Mouse (Mus musculus) midbrain, postnatal 0 days (tissue): ENCODE measurements at regions not wholly inside any gene's neighbourhood (a gene's known extent, or its start where the extent isn't known, plus 50 kb on each side); places are given as distances from the start of the nearest gene placed in this dataset.

ENCODE experiments used
- ATAC-seq: fragments of 200-750 bp; cut with Nextera tagmentation; 2 replicates; pipeline ENCODE4 v1.8.0; 2017; ENCODE audit warnings: moderate number of reproducible peaks, mild to moderate bottlenecking, moderate TSS enrichment, moderate library complexity; ENCODE audit not compliant: low FRiP score
- DNase-seq: peaks from one replicate; pipeline ENCODE4 v3.0.0-alpha.2; 2015; ENCODE audit warnings: low spot score
- H3K27ac ChIP-seq: fragments of 300-500 bp; sonication (generic); 2 replicates; pipeline ENCODE4 v1.5.1; 2014; ENCODE audit warnings: low read depth, mild to moderate bottlenecking, low read length, mixed read lengths
- H3K27me3 ChIP-seq: fragments of 300-500 bp; sonication (generic); 2 replicates; pipeline ENCODE4 v1.6.1; 2014; ENCODE audit warnings: low read length, control low read depth, mixed read lengths; ENCODE audit not compliant: insufficient read depth
- H3K36me3 ChIP-seq: fragments of 300-500 bp; sonication (generic); 2 replicates; pipeline ENCODE4 v1.6.1; 2014; ENCODE audit warnings: low read length, control low read depth, mixed read lengths; ENCODE audit not compliant: insufficient read depth
- H3K4me1 ChIP-seq: fragments of 300-500 bp; sonication (generic); 2 replicates; pipeline ENCODE4 v1.6.1; 2014; ENCODE audit warnings: mild to moderate bottlenecking, control low read depth, antibody characterized with exemption, low read length, mixed read lengths; ENCODE audit not compliant: insufficient read depth
- H3K4me2 ChIP-seq: fragments of 300-500 bp; sonication (generic); 2 replicates; pipeline ENCODE4 v1.6.1; 2014; ENCODE audit warnings: low read depth, mild to moderate bottlenecking, low read length, mixed read lengths; ENCODE audit not compliant: poor library complexity, severe bottlenecking
- H3K4me3 ChIP-seq: fragments of 300-500 bp; sonication (generic); 2 replicates; pipeline ENCODE4 v1.5.1; 2014; ENCODE audit warnings: low read depth, mild to moderate bottlenecking, low read length, moderate library complexity
- H3K9ac ChIP-seq: fragments of 300-500 bp; sonication (generic); replicated peaks from 2 replicates; pipeline ENCODE4 v1.6.1; 2014; ENCODE audit warnings: mild to moderate bottlenecking, low read length, moderate library complexity, mixed read lengths; ENCODE audit not compliant: poor library complexity, severe bottlenecking
- H3K9me3 ChIP-seq: fragments of 300-500 bp; sonication (generic); 2 replicates; pipeline ENCODE4 v1.6.1; 2016; ENCODE audit warnings: low read length, control low read depth
- CTCF ChIP-seq: IDR thresholded peaks from 2 replicates; pipeline ENCODE4 v1.5.1; 2016; ENCODE audit warnings: antibody characterized with exemption, mild to moderate bottlenecking
- WGBS: fragments of 180-500 bp; shearing (Covaris S2); extraction: QIAGEN DNeasy Blood & Tissue Kit; methylation state at CpG from one replicate; pipeline ENCODE4 v1.1.7; 2014; 5-methylcytosine and 5-hydroxymethylcytosine counted together

DNA sequence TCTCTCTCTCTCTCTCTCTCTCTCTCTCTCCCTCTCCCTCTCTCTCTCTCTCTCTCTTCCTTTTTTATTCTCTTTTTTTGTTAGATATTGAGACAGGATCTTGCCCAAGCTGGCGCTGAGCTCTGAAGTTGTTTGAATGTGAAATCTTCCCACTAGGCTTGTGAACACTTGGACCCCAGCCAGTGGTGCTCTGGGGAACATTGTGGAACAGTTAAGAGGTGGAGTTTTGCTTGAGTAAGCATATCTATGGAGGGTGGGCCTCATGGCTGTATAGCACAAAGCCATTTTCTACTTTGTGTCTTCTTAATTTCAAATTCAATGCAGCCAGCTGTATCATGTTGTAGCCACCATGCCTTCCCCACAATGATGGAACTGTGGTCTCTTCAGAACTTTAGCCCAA, 875.4 kb downstream of the Tmem114 start:
- no peaks in the 10 kb centered on the region for H3K9me3 ChIP-seq
- H3K27ac ChIP-seq = no peak overlapping the region
- H3K4me1 ChIP-seq = no peaks in the 10 kb centered on the region
- H3K4me2 ChIP-seq = no peak overlapping the region
- no peaks in the 10 kb centered on the region for H3K27me3 ChIP-seq
- ATAC-seq (no peak), DNase-seq (no peak)
- H3K36me3 ChIP-seq = no peaks in the 10 kb centered on the region
- no peak for TF ChIP-seq CTCF
- no peak overlapping the region for H3K9ac ChIP-seq
- H3K4me3 ChIP-seq = no peak overlapping the region
- 55% methylated on average over 1 of the region's 1 CpGs for WGBS

- H3K4me3 ChIP-seq = no peak overlapping the region
- H3K9me3 ChIP-seq = no peaks in the 10 kb centered on the region
- WGBS = 21% methylated on average over 4 of the region's 4 CpGs
- DNase-seq = no peak
- H3K27me3 ChIP-seq = no peaks in the 10 kb centered on the region
- no peak for ATAC-seq
- TF ChIP-seq CTCF = no peak
- no peaks in the 10 kb centered on the region for H3K36me3 ChIP-seq
- H3K9ac ChIP-seq = no peak overlapping the region
- no peak overlapping the region for H3K27ac ChIP-seq
- no peaks in the 10 kb centered on the region for H3K4me1 ChIP-seq
- no peak overlapping the region for H3K4me2 ChIP-seq
Measured at GRCm38 (mm10) chr16:7544067-7544466, 880.9 kb downstream of the Tmem114 start.

DNA sequence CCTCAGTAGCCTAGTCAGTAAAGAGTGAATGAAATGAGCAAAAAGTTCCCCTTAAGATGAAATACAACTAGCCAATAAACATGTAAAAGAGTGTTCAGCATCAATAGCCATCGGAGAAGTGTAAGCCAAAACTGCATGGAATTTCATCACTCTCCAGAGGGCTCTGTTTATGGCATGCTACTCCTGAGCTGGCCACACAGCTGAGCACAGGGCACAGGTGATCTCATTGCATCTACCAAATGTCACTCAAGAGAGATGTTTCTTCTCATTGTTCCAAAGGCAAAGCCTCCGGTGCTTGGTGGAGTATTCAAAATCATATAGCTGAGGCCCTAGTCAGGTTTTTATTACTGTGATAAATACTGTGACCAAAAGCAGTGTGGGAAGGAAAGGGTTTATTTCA, 895.1 kb downstream of the Tmem114 start:
- no peak for ATAC-seq
- H3K9me3 ChIP-seq = no peaks in the 10 kb centered on the region
- no peak for TF ChIP-seq CTCF
- no peak overlapping the region for H3K4me2 ChIP-seq
- peaks cover 7% of the 10 kb centered on the region; the same call in 1 of the 2 replicates for H3K4me1 ChIP-seq
- no peak overlapping the region for H3K4me3 ChIP-seq
- H3K9ac ChIP-seq = no peak overlapping the region
- H3K27me3 ChIP-seq = no peaks in the 10 kb centered on the region
- DNase-seq = no peak
- H3K27ac ChIP-seq = no peak overlapping the region
- WGBS = 82% methylated on average over 2 of the region's 2 CpGs
- no peaks in the 10 kb centered on the region for H3K36me3 ChIP-seq

GRCm38 (mm10) chr16:7528963-7529362, 896.0 kb downstream of the Tmem114 start:
- no peak overlapping the region for H3K9ac ChIP-seq
- no peak for TF ChIP-seq CTCF

DNA sequence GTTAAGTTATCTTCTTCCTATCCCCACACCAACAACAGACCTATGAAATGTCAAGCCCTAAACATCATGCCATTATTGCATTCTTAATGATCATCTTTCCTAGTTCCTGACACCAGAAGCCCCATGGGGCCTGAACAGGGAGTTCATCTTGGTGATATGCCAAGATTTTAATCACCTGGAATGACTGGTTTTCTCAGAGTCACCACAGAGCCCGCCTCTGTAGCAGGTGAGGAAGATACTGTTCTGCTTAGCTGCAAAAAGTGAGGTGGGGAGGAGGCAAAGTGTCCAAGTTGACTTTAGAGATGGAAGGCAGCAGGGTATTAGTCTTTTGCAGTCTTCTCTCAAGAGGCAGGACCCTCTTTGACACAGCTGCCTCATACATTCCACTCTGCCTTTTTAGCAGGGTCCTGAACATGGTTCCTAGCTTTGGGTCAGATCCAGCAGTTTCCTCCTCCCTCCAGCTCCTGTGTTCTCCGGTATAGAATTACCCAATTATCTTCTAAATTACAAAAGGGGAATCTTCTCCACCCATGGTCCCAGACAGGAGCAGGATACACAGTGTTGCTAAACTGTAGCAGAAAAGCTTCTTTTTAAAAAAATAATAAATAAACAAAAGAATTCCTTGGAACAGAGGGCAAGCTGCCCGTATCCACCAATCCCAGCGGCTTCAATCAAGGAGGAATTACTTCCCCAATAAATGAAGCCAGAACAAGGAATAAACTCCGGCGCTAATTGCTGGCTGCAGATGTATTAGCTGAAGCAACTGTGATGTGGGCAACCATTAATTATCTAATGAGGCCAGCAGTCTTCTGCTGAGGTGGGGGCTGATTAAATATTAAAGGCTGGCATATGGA, 896.8 kb downstream of the Tmem114 start:
- Histone ChIP-seq H3K9me3 (no peaks in the 10 kb centered on the region), H3K4me1 (peaks cover 7% of the 10 kb centered on the region; the same call in 1 of the 2 replicates), H3K36me3 (no peaks in the 10 kb centered on the region), H3K27me3 (no peaks in the 10 kb centered on the region), H3K9ac (no peak overlapping the region), H3K27ac (no peak overlapping the region), H3K4me3 (no peak overlapping the region), H3K4me2 (no peak overlapping the region)
- TF ChIP-seq CTCF = no peak
- WGBS = 35% methylated on average over 6 of the region's 6 CpGs
- DNase-seq = peak; percentile 57
- ATAC-seq = no peak

More at GRCm38 (mm10) chr16:7528963-7529362, 896.0 kb downstream of the Tmem114 start:
- Histone ChIP-seq H3K27me3 (no peaks in the 10 kb centered on the region), H3K4me1 (peaks cover 7% of the 10 kb centered on the region; the same call in 1 of the 2 replicates), H3K4me3 (no peak overlapping the region), H3K9me3 (no peaks in the 10 kb centered on the region), H3K36me3 (no peaks in the 10 kb centered on the region), H3K4me2 (no peak overlapping the region), H3K27ac (no peak overlapping the region)
- DNase-seq (no peak), ATAC-seq (no peak)
- 15% methylated on average over 5 of the region's 5 CpGs for WGBS

- H3K4me1 ChIP-seq = no peaks in the 10 kb centered on the region
- no peaks in the 10 kb centered on the region for H3K9me3 ChIP-seq
- TF ChIP-seq CTCF = no peak
- DNase-seq (peak; percentile 34), ATAC-seq (no peak)
- no peak overlapping the region for H3K4me3 ChIP-seq
- no peak overlapping the region for H3K4me2 ChIP-seq
- H3K27ac ChIP-seq = no peak overlapping the region
- H3K27me3 ChIP-seq = no peaks in the 10 kb centered on the region
- H3K36me3 ChIP-seq = no peaks in the 10 kb centered on the region
- 41% methylated on average over 2 of the region's 2 CpGs for WGBS
- no peak overlapping the region for H3K9ac ChIP-seq
Measured at GRCm38 (mm10) chr16:7518711-7519110, 906.2 kb downstream of the Tmem114 start.
